Mouse (Mus musculus) erythroblast, embryonic 14.5 days (primary cell): Measurements from ENCODE around the gene Zfp318. TPM values are rescaled to one million over a fixed set of nuclear protein-coding genes. Genes with fewer than 3 reads are reported as not detected.

ENCODE experiments used
- H3K27me3 ChIP-seq: 2 replicates; pipeline ENCODE4 v1.6.1; 2012; ENCODE audit warnings: inconsistent platforms; ENCODE audit not compliant: control insufficient read depth
- H3K36me3 ChIP-seq: 2 replicates; pipeline ENCODE4 v1.6.1; 2012; ENCODE audit warnings: mild to moderate bottlenecking, inconsistent platforms; ENCODE audit not compliant: control insufficient read depth
- H3K4me1 ChIP-seq: 2 replicates; pipeline ENCODE4 v1.6.1; 2012; ENCODE audit warnings: inconsistent platforms; ENCODE audit not compliant: control insufficient read depth
- H3K4me3 ChIP-seq: replicated peaks from 2 replicates; pipeline ENCODE3; 2012; ENCODE audit warnings: moderate library complexity, mild to moderate bottlenecking, inconsistent platforms
- H3K9me3 ChIP-seq: 2 replicates; pipeline ENCODE4 v1.6.1; 2012; ENCODE audit warnings: low read length, inconsistent platforms, mixed read lengths; ENCODE audit not compliant: control insufficient read depth
- GATA1 ChIP-seq: IDR thresholded peaks from 2 replicates; pipeline ENCODE4 v1.6.1; 2012; ENCODE audit warnings: low read length, inconsistent platforms, mixed read lengths
- TAL1 ChIP-seq: IDR thresholded peaks from 3 replicates; pipeline ENCODE4 v1.6.1; 2012; ENCODE audit warnings: low read length, inconsistent platforms, mixed read lengths
- polyA plus RNA-seq: library from polyadenylated mRNA; stranded (reverse); fragments of >175 nt; gene quantifications from 2 replicates; pipeline ENCODE4 v1.2.3, GENCODE M21; 2012

Gene Zfp318
- polyA plus RNA-seq, 1 experiment, result 0.13 TPM

DNA sequence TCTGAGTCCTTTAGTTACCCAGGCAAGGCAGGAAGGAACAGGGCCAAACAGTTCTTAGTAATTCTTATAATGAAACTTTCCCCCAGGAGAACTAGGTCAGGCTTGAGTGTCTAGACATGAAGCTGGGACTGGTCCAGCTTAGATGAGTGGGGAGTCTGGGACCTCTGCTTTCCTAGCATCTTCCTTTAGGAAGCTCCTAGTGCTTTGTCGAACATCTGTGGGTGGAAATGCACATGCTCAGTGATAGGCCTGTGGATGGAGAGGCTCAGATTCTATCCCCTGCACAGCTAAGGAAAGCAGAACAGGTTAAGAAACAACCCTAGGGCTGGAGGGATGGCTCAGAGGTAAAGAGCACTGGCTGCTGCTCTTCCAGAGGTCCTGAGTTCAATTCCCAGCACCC is 11.1 kb downstream of the Zfp318 start:
- H3K27me3 ChIP-seq, result no peaks in the 10 kb centered on the region
- TF ChIP-seq GATA1 (no peak), TAL1 (no peak)
- no peaks in the 10 kb centered on the region for H3K9me3 ChIP-seq
- H3K4me1 ChIP-seq, result no peaks in the 10 kb centered on the region
- peaks cover 14% of the 10 kb centered on the region for H3K36me3 ChIP-seq
- no peak overlapping the region for H3K4me3 ChIP-seq

DNA sequence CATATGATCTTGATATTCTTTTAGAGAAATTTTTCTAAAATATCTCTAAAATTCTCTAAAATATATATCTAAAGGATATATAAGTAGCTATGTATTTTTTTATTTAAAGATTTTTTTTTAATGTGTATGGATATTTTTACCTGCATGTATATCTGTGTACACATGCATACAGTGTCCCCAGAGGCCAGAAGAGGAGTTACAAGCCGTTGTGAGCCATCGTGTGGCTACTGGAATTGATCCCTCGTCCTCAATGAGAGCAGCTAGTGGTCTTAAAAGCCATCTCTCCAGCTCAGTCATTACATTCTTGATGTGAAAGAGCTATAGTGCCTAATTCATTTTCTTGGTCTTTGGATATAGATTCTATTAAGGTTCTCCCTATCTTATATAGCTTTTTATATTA is 24.9 kb downstream of the Zfp318 start:
- Histone ChIP-seq H3K9me3 (no peaks in the 10 kb centered on the region), H3K4me1 (no peaks in the 10 kb centered on the region), H3K36me3 (peaks cover 30% of the 10 kb centered on the region), H3K27me3 (no peaks in the 10 kb centered on the region), H3K4me3 (no peak overlapping the region)
- TF ChIP-seq GATA1 (no peak), TAL1 (no peak)

DNA sequence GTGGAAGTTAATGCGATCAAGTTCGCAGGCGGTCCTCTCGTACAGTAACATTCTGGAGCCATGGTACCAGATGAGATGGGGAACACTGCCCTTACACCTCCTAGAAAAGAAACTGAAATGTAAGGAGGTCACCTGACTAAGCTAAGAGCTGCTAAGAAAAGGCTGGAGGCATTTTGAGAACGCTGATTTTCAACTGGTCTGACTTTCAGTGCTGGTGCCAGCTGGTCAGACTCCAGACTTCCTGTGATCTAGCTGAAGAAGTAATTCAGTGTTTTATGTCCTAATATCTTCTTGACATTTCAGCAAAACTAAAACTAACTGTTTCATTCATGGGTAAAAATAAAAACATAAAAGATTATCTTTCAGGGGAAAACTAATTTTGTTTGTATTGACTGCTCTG is 35.1 kb downstream of the Zfp318 start:
- TF ChIP-seq GATA1, result no peak
- TF ChIP-seq TAL1, result no peak

DNA sequence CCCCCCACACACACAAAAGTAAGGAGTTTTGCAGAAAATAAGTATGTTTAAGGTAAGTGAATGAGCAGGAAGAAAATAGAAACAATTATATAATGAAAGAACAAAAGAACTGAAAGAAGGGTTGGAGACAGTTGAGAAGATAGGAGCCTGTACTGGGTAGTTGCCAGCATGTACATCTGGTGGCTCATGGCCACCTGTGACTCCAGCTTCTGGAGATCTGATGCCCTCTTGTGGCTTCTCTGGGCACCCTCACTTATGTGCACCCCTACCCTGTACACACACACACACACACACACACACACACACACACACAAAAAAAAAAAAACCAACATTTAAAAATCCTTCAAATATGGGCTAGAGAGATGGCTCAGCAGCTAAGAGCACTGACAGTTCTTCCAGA is 36.2 kb downstream of the Zfp318 start:
- TF ChIP-seq TAL1 (no peak), GATA1 (no peak)
- no peak overlapping the region for H3K4me3 ChIP-seq
- H3K27me3 ChIP-seq, result no peaks in the 10 kb centered on the region
- no peaks in the 10 kb centered on the region for H3K4me1 ChIP-seq
- no peaks in the 10 kb centered on the region for H3K36me3 ChIP-seq
- no peaks in the 10 kb centered on the region for H3K9me3 ChIP-seq

More for the DNA sequence above, 35.1 kb downstream of the Zfp318 start:
- Histone ChIP-seq H3K27me3 (no peaks in the 10 kb centered on the region), H3K4me3 (no peak overlapping the region), H3K36me3 (peaks cover 2% of the 10 kb centered on the region; the same call in 1 of the 2 replicates), H3K9me3 (no peaks in the 10 kb centered on the region), H3K4me1 (no peaks in the 10 kb centered on the region)

DNA sequence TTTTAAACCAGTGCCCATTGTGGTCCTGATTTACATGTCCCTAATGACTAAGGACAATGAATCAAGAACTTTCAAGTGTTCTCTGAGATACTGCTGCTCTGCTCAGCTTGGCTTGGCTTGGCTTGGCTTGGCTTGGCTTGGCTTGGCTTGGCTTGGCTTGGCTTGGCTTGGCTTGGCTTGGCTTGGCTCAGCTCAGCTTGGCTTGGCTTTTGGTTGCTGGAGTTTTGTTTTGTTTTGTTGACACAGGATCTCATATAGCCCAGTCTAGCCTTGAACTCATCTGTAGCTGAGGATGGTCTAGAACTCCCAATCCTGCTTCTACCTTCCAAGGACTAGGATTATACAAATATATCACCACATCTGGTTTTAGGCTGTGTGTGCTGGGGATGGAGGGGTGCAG is 43.0 kb downstream of the Zfp318 start:
- peaks cover 11% of the 10 kb centered on the region for H3K27me3 ChIP-seq

DNA sequence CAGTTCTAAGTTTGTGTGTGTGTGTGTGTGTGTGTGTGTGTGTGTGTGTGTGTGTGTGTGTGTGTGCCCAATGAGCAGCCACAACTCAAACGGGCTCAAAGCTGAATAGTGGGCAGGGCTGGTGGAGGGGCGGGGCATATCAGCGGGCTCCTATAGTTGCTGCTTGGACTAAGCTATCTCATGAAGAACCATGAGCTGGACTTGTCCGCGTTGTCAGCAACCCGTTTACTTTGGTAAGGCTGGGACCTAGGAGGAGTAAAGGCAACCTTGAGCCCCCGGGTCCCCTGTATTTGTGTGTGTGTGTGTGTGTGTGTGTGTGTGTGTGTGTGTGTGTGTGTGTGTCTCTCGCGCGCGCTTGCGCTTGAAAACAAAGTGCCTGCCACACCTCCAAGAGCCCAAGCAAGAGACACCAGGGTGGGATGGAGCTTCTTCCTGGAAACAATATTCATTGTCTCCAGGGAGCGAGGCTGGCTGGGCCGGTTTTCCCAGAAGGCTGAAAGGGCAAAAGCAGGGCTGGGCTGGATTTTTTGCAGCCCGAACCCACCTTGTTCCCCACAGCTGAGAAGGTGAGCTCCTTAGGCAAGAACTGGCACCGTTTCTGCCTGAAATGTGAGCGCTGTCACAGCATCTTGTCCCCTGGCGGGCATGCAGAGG is 45.4 kb downstream of the Zfp318 start, which contains the start of gene Crip3:
Gene Crip3, plus strand, starts transcription at position 166 of the 654 bp plus-strand sequence.
- Histone ChIP-seq H3K27me3 (peaks cover 14% of the 10 kb centered on the region), H3K36me3 (no peaks in the 10 kb centered on the region), H3K4me1 (no peaks in the 10 kb centered on the region), H3K9me3 (no peaks in the 10 kb centered on the region), H3K4me3 (no peak within 1 kb of the TSS)
- TF ChIP-seq TAL1 (no peak), GATA1 (no peak)

More for the DNA sequence above, 43.0 kb downstream of the Zfp318 start:
- TF ChIP-seq GATA1 (no peak), TAL1 (no peak)
- H3K36me3 ChIP-seq, result no peaks in the 10 kb centered on the region
- H3K9me3 ChIP-seq, result no peaks in the 10 kb centered on the region
- no peaks in the 10 kb centered on the region for H3K4me1 ChIP-seq
- H3K4me3 ChIP-seq, result no peak overlapping the region

DNA sequence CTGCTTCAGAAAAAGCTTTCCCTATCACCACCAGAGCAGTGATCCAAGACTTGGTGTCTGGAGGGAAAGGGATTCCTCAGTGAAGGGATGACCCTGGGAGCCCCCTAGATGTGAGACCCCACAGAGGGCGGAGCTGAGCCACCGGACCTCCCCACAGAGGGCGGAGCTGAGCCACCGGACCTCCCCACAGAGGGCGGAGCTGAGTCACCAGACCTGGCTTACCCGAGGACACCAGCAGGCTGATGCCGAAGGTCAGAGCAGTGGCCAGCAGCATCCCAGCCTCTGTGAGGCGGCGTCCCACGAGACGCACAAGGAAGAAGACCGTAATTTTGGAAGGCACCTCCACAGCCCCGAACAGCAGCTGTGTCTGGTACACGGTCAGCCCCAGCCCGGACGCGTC is 50.1 kb downstream of the Zfp318 start:
- H3K27me3 ChIP-seq, result peaks cover 19% of the 10 kb centered on the region
- no peaks in the 10 kb centered on the region for H3K36me3 ChIP-seq
- no peaks in the 10 kb centered on the region for H3K4me1 ChIP-seq
- no peaks in the 10 kb centered on the region for H3K9me3 ChIP-seq
- H3K4me3 ChIP-seq, result no peak overlapping the region
- TF ChIP-seq TAL1 (no peak), GATA1 (no peak)

DNA sequence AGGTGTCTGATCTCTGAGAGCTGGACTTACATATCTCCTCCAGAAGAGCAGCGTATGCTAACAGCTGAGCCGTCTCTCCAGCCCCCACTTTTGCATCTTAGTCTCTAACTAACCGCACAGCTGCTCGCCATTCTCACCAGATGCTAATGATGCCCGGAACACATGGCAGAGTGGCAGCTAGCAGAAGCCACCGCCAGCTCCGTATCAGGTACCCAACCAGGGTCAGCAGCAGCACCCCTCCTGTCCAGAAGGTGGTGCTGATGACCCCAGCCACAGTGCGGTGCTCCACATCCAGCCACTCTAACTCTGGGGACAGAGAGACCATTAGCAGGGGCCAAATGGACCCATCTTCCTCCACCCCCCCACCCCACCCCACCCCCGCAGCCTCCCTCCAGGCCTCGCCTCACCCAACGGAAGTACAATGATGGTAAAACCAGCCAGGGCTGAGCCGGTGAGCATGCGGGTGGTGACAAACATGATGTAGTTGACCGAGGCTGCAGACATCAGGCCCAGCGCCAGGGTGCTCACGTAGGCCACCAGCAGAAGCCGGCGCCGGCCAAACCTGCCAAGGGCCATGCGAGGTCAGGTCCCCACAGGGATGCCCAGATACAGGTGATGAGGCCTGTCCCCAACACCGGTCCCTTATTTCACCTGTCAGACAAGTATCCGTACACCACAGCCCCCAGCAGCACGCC is 53.3 kb downstream of the Zfp318 start:
- Histone ChIP-seq H3K4me3 (no peak overlapping the region), H3K36me3 (no peaks in the 10 kb centered on the region), H3K27me3 (peaks cover 8% of the 10 kb centered on the region; the same call in 1 of the 2 replicates), H3K4me1 (no peaks in the 10 kb centered on the region), H3K9me3 (no peaks in the 10 kb centered on the region)
- no peak for TF ChIP-seq TAL1
- TF ChIP-seq GATA1, result no peak

DNA sequence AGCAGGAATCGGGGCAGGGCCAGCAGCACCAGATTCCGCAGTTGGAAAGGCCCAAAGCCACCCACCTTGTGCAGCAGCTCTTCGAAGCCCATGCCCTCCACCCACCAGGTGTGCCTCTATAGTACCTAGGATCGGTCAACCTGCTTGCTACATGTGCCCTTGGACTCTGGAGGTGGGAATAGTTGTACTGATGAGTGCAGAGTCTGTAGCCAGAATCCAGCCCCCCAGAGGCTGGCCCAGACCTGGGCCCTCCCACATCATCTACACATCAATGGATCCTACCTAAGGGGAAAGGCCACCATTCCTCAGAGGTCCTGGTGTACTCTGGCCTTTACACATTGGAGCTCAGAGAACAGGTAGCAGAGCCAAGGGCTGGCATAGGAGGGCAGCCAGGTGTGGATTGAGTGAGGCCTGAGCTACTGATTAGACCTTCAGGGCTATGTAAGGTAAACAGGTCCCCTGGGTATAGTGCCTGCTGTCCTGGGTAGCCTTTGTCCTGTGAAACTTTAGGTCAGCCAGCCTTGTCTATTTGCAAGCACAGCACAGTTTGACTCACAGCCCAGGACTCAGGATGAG is 54.9 kb downstream of the Zfp318 start, which contains the start of gene Slc22a7:
Gene Slc22a7, minus strand, starts transcription at position 160 of the 576 bp plus-strand sequence.
- TF ChIP-seq TAL1, result no peak
- TF ChIP-seq GATA1, result no peak
- H3K4me3 ChIP-seq, result no peak within 1 kb of the TSS
- no peaks in the 10 kb centered on the region for H3K36me3 ChIP-seq
- H3K9me3 ChIP-seq, result no peaks in the 10 kb centered on the region
- H3K27me3 ChIP-seq, result peaks cover 19% of the 10 kb centered on the region
- no peaks in the 10 kb centered on the region for H3K4me1 ChIP-seq
